Mouse (Mus musculus) embryonic facial prominence, embryonic 12.5 days (tissue): ENCODE data around the gene Cfap54. TPM values are rescaled to one million over a fixed set of nuclear protein-coding genes. Genes with fewer than 3 reads are reported as not detected.

ENCODE experiments used
- ATAC-seq: fragments of 200-750 bp; cut with Nextera tagmentation; 2 replicates; pipeline ENCODE4 v1.8.0; 2017; ENCODE audit not compliant: insufficient number of reproducible peaks, insufficient read depth, low FRiP score, low TSS enrichment
- H3K27ac ChIP-seq: fragments of 300-500 bp; sonication (generic); 2 replicates; pipeline ENCODE4 v1.5.1; 2016; ENCODE audit warnings: mild to moderate bottlenecking
- H3K27me3 ChIP-seq: fragments of 300-500 bp; sonication (generic); 2 replicates; pipeline ENCODE4 v1.6.1; 2016; ENCODE audit warnings: mild to moderate bottlenecking, moderate library complexity
- H3K36me3 ChIP-seq: fragments of 300-500 bp; sonication (generic); 2 replicates; pipeline ENCODE4 v1.6.1; 2016; ENCODE audit warnings: mild to moderate bottlenecking
- H3K4me1 ChIP-seq: fragments of 300-500 bp; sonication (generic); 2 replicates; pipeline ENCODE4 v1.6.1; 2016
- H3K4me2 ChIP-seq: fragments of 300-500 bp; sonication (generic); replicated peaks from 2 replicates; pipeline ENCODE4 v1.6.1; 2016; ENCODE audit warnings: mild to moderate bottlenecking, moderate library complexity
- H3K4me3 ChIP-seq: fragments of 300-500 bp; sonication (generic); 2 replicates; pipeline ENCODE4 v1.5.1; 2016; ENCODE audit warnings: mild to moderate bottlenecking
- H3K9ac ChIP-seq: fragments of 300-500 bp; sonication (generic); 2 replicates; pipeline ENCODE4 v1.6.1; 2016; ENCODE audit warnings: mild to moderate bottlenecking, moderate library complexity
- H3K9me3 ChIP-seq: fragments of 300-500 bp; sonication (generic); 2 replicates; pipeline ENCODE4 v1.6.1; 2016; ENCODE audit warnings: mild to moderate bottlenecking, moderate library complexity
- WGBS: fragments of 180-500 bp; shearing (Covaris S2); methylation state at CpG from one replicate; pipeline ENCODE4 v1.1.7; 2016; 5-methylcytosine and 5-hydroxymethylcytosine counted together
- polyA plus RNA-seq: library from polyadenylated mRNA; unstranded; fragments of >200 nt; fragmentation: Nextera tagmentation; extraction: Ambion mirVana; gene quantifications from 2 replicates; pipeline ENCODE4 v1.2.1, GENCODE M21; 2016

The Cfap54 gene
- polyA plus RNA-seq, 1 experiment from 2014 or later: 0.28 TPM

DNA sequence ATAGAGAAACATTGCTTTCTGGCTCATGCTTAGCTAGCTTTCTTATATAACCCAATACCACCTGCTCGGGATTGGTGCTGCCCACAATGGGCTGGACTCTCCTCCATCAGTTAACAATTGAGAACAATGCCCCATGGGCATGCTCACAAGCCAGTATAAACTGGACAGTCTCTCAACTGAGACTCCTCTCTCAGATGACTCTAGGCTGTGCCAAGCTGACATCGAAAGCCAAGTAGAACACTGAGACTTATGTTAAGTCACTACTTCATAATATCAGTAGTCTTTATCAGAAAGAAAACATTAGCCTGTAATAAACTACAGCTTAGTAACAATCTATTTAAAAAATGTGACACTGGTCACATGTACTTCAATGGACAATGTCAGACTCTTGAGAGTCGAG is 35.2 kb upstream of the Cfap54 start:
- Histone ChIP-seq H3K36me3 (no peaks in the 10 kb centered on the region), H3K4me2 (no peak overlapping the region), H3K27me3 (no peaks in the 10 kb centered on the region), H3K9ac (no peak overlapping the region), H3K9me3 (no peaks in the 10 kb centered on the region), H3K27ac (no peak overlapping the region), H3K4me3 (no peak overlapping the region), H3K4me1 (no peaks in the 10 kb centered on the region)
- WGBS: 81% methylated on average over 3 of the region's 3 CpGs
- no peak for ATAC-seq

GRCm38 (mm10) chr10:93115743-93116142 is 34.3 kb upstream of the Cfap54 start:
- no peak overlapping the region for H3K9ac ChIP-seq
- H3K27me3 ChIP-seq: no peaks in the 10 kb centered on the region
- no peak overlapping the region for H3K4me3 ChIP-seq
- no peaks in the 10 kb centered on the region for H3K36me3 ChIP-seq
- H3K4me1 ChIP-seq: no peaks in the 10 kb centered on the region
- WGBS: 91% methylated on average over 1 of the region's 1 CpGs
- H3K27ac ChIP-seq: no peak overlapping the region
- H3K9me3 ChIP-seq: no peaks in the 10 kb centered on the region
- no peak overlapping the region for H3K4me2 ChIP-seq
- ATAC-seq: no peak

DNA sequence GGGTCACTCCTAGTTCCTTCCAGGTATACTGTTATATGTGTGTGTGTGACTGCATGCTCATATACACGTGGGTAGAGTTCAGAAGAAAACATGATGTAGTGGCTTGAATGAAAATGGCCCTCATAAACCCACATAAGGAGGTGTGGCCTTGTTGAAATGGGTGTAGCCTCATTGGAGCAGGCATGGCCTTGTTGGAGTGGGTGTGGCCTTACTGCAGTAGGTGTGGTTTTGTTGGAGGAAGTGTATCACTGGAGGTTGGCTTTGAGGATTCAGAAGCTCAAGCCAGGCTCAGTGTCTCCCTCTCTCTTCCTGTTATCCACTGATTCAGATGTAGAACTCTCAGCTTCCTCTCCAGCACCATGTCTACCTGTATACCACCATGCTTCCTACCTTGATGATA is 33.4 kb upstream of the Cfap54 start:
- Histone ChIP-seq H3K4me3 (no peak overlapping the region), H3K36me3 (no peaks in the 10 kb centered on the region), H3K4me2 (no peak overlapping the region), H3K27me3 (no peaks in the 10 kb centered on the region), H3K4me1 (no peaks in the 10 kb centered on the region), H3K27ac (no peak overlapping the region), H3K9me3 (no peaks in the 10 kb centered on the region), H3K9ac (no peak overlapping the region)
- WGBS: 83% methylated on average over 1 of the region's 1 CpGs
- ATAC-seq: no peak

- no peak overlapping the region for H3K27ac ChIP-seq
- WGBS: 84% methylated on average over 8 of the region's 8 CpGs
- H3K36me3 ChIP-seq: no peaks in the 10 kb centered on the region
- no peaks in the 10 kb centered on the region for H3K9me3 ChIP-seq
- no peak overlapping the region for H3K4me3 ChIP-seq
- H3K9ac ChIP-seq: no peak overlapping the region
- no peaks in the 10 kb centered on the region for H3K27me3 ChIP-seq
- H3K4me2 ChIP-seq: no peak overlapping the region
- ATAC-seq: no peak
- no peaks in the 10 kb centered on the region for H3K4me1 ChIP-seq
Measured at GRCm38 (mm10) chr10:93113968-93114367, 32.5 kb upstream of the Cfap54 start.

DNA sequence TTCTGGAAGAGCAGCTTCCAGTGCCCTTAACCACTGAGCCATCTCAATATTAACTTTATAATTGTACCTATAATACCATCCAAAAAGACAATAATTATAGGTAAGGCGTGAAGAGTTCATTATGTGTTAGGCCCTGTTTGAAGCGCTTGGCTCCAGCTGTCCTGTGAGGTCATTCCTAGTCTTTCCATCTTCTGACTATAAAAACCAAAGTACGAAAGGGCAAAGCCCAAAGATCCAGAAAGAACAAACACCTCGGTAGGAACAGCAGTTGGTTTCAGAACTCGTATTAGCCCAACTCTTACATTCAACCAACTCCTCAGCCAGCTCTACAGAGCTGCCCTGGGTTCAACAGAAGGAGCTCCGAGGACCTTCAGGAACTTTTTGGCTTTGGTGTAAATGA is 30.6 kb upstream of the Cfap54 start:
- no peak for ATAC-seq
- Histone ChIP-seq H3K27ac (no peak overlapping the region), H3K36me3 (no peaks in the 10 kb centered on the region), H3K9me3 (no peaks in the 10 kb centered on the region), H3K27me3 (no peaks in the 10 kb centered on the region), H3K9ac (no peak overlapping the region), H3K4me3 (no peak overlapping the region), H3K4me1 (no peaks in the 10 kb centered on the region), H3K4me2 (no peak overlapping the region)
- WGBS: 91% methylated on average over 6 of the region's 6 CpGs

DNA sequence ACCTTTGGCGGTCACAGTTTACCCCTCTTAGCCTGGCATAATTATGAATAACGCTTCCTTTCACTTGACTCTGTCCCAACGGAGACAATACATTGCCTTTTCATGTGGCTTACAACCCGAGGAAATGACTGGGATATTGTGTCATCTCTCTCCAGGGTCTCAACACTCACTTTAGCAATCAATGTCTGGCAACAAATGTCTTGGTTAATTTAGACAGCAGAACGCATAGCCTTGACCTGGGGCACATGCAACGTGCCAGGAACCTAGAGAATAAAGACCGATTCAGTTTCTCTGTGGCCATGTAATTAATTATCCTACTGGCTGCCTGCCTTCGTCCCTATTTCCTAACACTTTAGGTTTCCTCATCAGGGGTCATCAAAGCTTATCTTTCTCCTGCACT is 30.0 kb upstream of the Cfap54 start:
- ATAC-seq: no peak
- no peaks in the 10 kb centered on the region for H3K27me3 ChIP-seq
- no peak overlapping the region for H3K27ac ChIP-seq
- no peak overlapping the region for H3K4me2 ChIP-seq
- 54% methylated on average over 8 of the region's 8 CpGs for WGBS
- no peak overlapping the region for H3K4me3 ChIP-seq
- H3K4me1 ChIP-seq: no peaks in the 10 kb centered on the region
- H3K9ac ChIP-seq: no peak overlapping the region
- H3K36me3 ChIP-seq: no peaks in the 10 kb centered on the region
- no peaks in the 10 kb centered on the region for H3K9me3 ChIP-seq

- Histone ChIP-seq H3K27me3 (no peaks in the 10 kb centered on the region), H3K9ac (no peak overlapping the region), H3K4me2 (no peak overlapping the region), H3K4me1 (no peaks in the 10 kb centered on the region), H3K9me3 (no peaks in the 10 kb centered on the region), H3K4me3 (no peak overlapping the region), H3K27ac (no peak overlapping the region), H3K36me3 (no peaks in the 10 kb centered on the region)
- WGBS: 82% methylated on average over 7 of the region's 7 CpGs
- no peak for ATAC-seq
Measured at GRCm38 (mm10) chr10:93105358-93105757, 23.9 kb upstream of the Cfap54 start.

DNA sequence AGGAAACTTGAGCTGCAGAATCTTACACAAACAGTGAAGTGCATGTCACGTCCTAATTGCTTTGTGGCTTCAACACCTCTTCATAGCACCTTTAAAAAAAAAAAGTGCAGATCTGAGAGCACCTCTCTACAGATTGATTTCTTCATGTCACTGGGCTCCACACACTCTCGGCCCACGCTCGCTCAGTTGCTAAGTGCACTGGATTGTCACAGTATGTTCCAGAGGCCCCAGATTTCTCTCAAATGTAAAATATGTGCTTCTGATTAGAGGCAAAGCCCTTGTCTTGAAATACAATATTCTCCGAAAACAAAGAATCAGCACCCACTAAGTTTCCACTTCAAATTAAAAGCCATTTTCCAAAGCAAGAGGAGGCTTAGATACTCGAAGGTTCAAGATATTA is 22.9 kb upstream of the Cfap54 start:
- no peaks in the 10 kb centered on the region for H3K9me3 ChIP-seq
- no peaks in the 10 kb centered on the region for H3K36me3 ChIP-seq
- ATAC-seq: no peak
- H3K9ac ChIP-seq: no peak overlapping the region
- H3K4me3 ChIP-seq: no peak overlapping the region
- no peaks in the 10 kb centered on the region for H3K4me1 ChIP-seq
- 42% methylated on average over 6 of the region's 6 CpGs for WGBS
- H3K4me2 ChIP-seq: no peak overlapping the region
- H3K27me3 ChIP-seq: no peaks in the 10 kb centered on the region
- no peak overlapping the region for H3K27ac ChIP-seq

DNA sequence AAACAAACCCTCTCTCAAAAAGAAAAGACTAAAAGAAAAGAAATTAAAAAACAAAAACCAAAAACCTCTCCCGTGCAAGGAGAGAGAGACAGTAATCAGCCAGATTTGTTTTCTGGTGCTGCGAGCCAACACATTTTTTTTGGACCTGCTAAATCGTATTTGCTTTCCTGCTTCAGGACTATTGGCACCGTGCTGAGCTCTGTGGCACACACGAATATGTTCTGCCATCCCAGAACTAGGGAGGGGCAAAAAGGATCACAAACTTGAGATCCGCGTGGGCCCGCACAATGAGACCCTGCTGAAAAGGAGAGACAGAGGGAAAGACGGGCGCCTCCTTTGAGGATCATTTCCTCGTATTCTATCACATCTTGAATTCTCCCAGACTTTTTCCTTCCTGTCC is 22.3 kb upstream of the Cfap54 start:
- Histone ChIP-seq H3K9me3 (no peaks in the 10 kb centered on the region), H3K4me2 (no peak overlapping the region), H3K4me3 (no peak overlapping the region), H3K27ac (no peak overlapping the region), H3K36me3 (no peaks in the 10 kb centered on the region), H3K27me3 (no peaks in the 10 kb centered on the region), H3K9ac (no peak overlapping the region), H3K4me1 (no peaks in the 10 kb centered on the region)
- ATAC-seq: no peak
- 72% methylated on average over 11 of the region's 11 CpGs for WGBS

DNA sequence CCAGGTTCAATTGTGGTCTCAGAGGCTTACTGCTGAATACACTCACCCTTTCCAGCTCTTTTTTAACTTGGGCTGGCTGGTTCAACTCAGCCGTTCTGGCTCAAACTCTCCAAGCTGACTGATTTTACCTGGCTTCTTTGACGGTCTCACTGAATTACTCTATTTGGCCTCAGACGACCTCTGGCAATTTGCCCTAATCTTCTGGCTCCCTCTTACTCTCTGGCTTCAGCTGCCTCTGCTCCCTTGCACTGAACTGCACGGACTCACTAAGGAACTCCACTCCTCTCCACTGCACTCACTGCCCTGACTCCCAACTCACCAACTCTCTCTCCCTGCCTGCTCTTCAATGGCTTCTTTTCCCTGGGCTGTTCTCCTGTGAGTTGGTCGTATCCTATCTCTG is 20.9 kb upstream of the Cfap54 start:
- Histone ChIP-seq H3K4me3 (no peak overlapping the region), H3K4me2 (no peak overlapping the region), H3K36me3 (no peaks in the 10 kb centered on the region), H3K9ac (no peak overlapping the region), H3K4me1 (no peaks in the 10 kb centered on the region), H3K9me3 (no peaks in the 10 kb centered on the region), H3K27me3 (no peaks in the 10 kb centered on the region), H3K27ac (no peak overlapping the region)
- WGBS: 63% methylated on average over 5 of the region's 5 CpGs
- no peak for ATAC-seq

- ATAC-seq: no peak
- no peak overlapping the region for H3K4me3 ChIP-seq
- H3K27ac ChIP-seq: no peak overlapping the region
- no peaks in the 10 kb centered on the region for H3K4me1 ChIP-seq
- H3K9ac ChIP-seq: no peak overlapping the region
- H3K4me2 ChIP-seq: no peak overlapping the region
- no peaks in the 10 kb centered on the region for H3K9me3 ChIP-seq
- H3K27me3 ChIP-seq: no peaks in the 10 kb centered on the region
- WGBS: 65% methylated on average over 7 of the region's 7 CpGs
- H3K36me3 ChIP-seq: no peaks in the 10 kb centered on the region
Measured at GRCm38 (mm10) chr10:93098211-93098805, 16.9 kb upstream of the Cfap54 start.

GRCm38 (mm10) chr10:93097439-93097838 is 16.0 kb upstream of the Cfap54 start:
- ATAC-seq: no peak
- Histone ChIP-seq H3K4me3 (no peak overlapping the region), H3K4me1 (no peaks in the 10 kb centered on the region), H3K9ac (no peak overlapping the region), H3K9me3 (no peaks in the 10 kb centered on the region), H3K36me3 (no peaks in the 10 kb centered on the region), H3K27me3 (no peaks in the 10 kb centered on the region), H3K27ac (no peak overlapping the region), H3K4me2 (no peak overlapping the region)
- 90% methylated on average over 7 of the region's 7 CpGs for WGBS

GRCm38 (mm10) chr10:93095827-93096226 is 14.4 kb upstream of the Cfap54 start:
- H3K27me3 ChIP-seq: no peaks in the 10 kb centered on the region
- H3K9ac ChIP-seq: no peak overlapping the region
- no peak for ATAC-seq
- no peak overlapping the region for H3K27ac ChIP-seq
- no peaks in the 10 kb centered on the region for H3K9me3 ChIP-seq
- no peak overlapping the region for H3K4me2 ChIP-seq
- no peaks in the 10 kb centered on the region for H3K36me3 ChIP-seq
- WGBS: 81% methylated on average over 4 of the region's 4 CpGs
- H3K4me1 ChIP-seq: no peaks in the 10 kb centered on the region
- no peak overlapping the region for H3K4me3 ChIP-seq
